Mouse (Mus musculus) limb, embryonic 10.5 days (tissue): Measurements from ENCODE around the gene Clec3b. TPM values are rescaled to one million over a fixed set of nuclear protein-coding genes. Genes with fewer than 3 reads are reported as not detected.
A peak's percentile ranks its signal among the peaks of the same experiment; 100 is the strongest.

Experiments
- DNase-seq: peaks from one replicate; pipeline ENCODE4 v3.0.0-alpha.2; 2017; ENCODE audit warnings: low spot score
- H3K27ac ChIP-seq: fragments of 300-500 bp; sonication (generic); 2 replicates; pipeline ENCODE4 v1.5.1; 2016; ENCODE audit warnings: mild to moderate bottlenecking
- H3K27me3 ChIP-seq: fragments of 300-500 bp; sonication (generic); 2 replicates; pipeline ENCODE4 v1.6.1; 2016; ENCODE audit warnings: low read depth, mild to moderate bottlenecking; ENCODE audit not compliant: poor library complexity, severe bottlenecking
- H3K36me3 ChIP-seq: fragments of 300-500 bp; sonication (generic); 2 replicates; pipeline ENCODE4 v1.6.1; 2016; ENCODE audit warnings: mild to moderate bottlenecking, moderate library complexity
- H3K4me1 ChIP-seq: fragments of 300-500 bp; sonication (generic); 2 replicates; pipeline ENCODE4 v1.6.1; 2016
- H3K4me3 ChIP-seq: fragments of 300-500 bp; sonication (generic); 2 replicates; pipeline ENCODE4 v1.5.1; 2016; ENCODE audit warnings: mild to moderate bottlenecking, moderate library complexity
- H3K9me3 ChIP-seq: fragments of 300-500 bp; sonication (generic); replicated peaks from 2 replicates; pipeline ENCODE4 v1.6.1; 2016; ENCODE audit warnings: mild to moderate bottlenecking
- WGBS: fragments of 180-500 bp; shearing (Covaris S2); methylation state at CpG from one replicate; pipeline ENCODE4 v1.1.7; 2016; 5-methylcytosine and 5-hydroxymethylcytosine counted together
- polyA plus RNA-seq: library from polyadenylated mRNA; unstranded; fragments of >200 nt; fragmentation: Nextera tagmentation; extraction: Ambion mirVana; gene quantifications from 2 replicates; pipeline ENCODE4 v1.2.1, GENCODE M21; 2016

Clec3b gene
- polyA plus RNA-seq, 1 experiment from 2014 or later = not detected

- no peak overlapping the region for H3K27ac ChIP-seq
- no peaks in the 10 kb centered on the region for H3K36me3 ChIP-seq
These were observed 8.6 kb downstream of the Clec3b start for GRCm38 (mm10) chr9:123159330-123159729.

GRCm38 (mm10) chr9:123161792-123162191 lies 11.0 kb downstream of the Clec3b start:
- Histone ChIP-seq H3K4me1 (0 out of 2 replicates have a peak, but pooled peaks cover 11% of the 10 kb centered on the region), H3K4me3 (no peak overlapping the region), H3K9me3 (no peaks in the 10 kb centered on the region), H3K36me3 (no peaks in the 10 kb centered on the region), H3K27ac (no peak overlapping the region), H3K27me3 (peaks cover 3% of the 10 kb centered on the region)
- DNase-seq = no peak
- WGBS = 83% methylated on average over 2 of the region's 2 CpGs

More at GRCm38 (mm10) chr9:123159330-123159729, 8.6 kb downstream of the Clec3b start:
- 65% methylated on average over 7 of the region's 7 CpGs for WGBS
- Histone ChIP-seq H3K4me1 (0 out of 2 replicates have a peak, but pooled peaks cover 11% of the 10 kb centered on the region), H3K27me3 (peaks cover 13% of the 10 kb centered on the region), H3K4me3 (no peak overlapping the region), H3K9me3 (no peaks in the 10 kb centered on the region)
- peak; percentile 57 for DNase-seq

- WGBS = 88% methylated on average over 4 of the region's 4 CpGs
- no peaks in the 10 kb centered on the region for H3K36me3 ChIP-seq
- H3K9me3 ChIP-seq = no peaks in the 10 kb centered on the region
- no peak overlapping the region for H3K27ac ChIP-seq
- no peak for DNase-seq
- H3K4me1 ChIP-seq = 0 out of 2 replicates have a peak, but pooled peaks cover 7% of the 10 kb centered on the region
- no peaks in the 10 kb centered on the region for H3K27me3 ChIP-seq
- H3K4me3 ChIP-seq = no peak overlapping the region
These were observed 12.4 kb downstream of the Clec3b start for GRCm38 (mm10) chr9:123162985-123163694.

- Histone ChIP-seq H3K4me3 (no peak overlapping the region), H3K9me3 (no peaks in the 10 kb centered on the region), H3K27ac (no peak overlapping the region), H3K27me3 (no peaks in the 10 kb centered on the region), H3K36me3 (no peaks in the 10 kb centered on the region), H3K4me1 (0 out of 2 replicates have a peak, but pooled peaks cover 7% of the 10 kb centered on the region)
- no peak for DNase-seq
- 90% methylated on average over 3 of the region's 3 CpGs for WGBS
These were observed 15.2 kb downstream of the Clec3b start for GRCm38 (mm10) chr9:123165781-123166443.

GRCm38 (mm10) chr9:123173760-123174159 lies 23.0 kb downstream of the Clec3b start:
- Histone ChIP-seq H3K27me3 (no peaks in the 10 kb centered on the region), H3K9me3 (no peaks in the 10 kb centered on the region), H3K4me3 (no peak overlapping the region), H3K36me3 (no peaks in the 10 kb centered on the region), H3K4me1 (peaks cover 7% of the 10 kb centered on the region; the same call in 1 of the 2 replicates), H3K27ac (no peak overlapping the region)
- no peak for DNase-seq
- WGBS = 93% methylated on average over 6 of the region's 6 CpGs

GRCm38 (mm10) chr9:123174356-123174755 lies 23.6 kb downstream of the Clec3b start:
- H3K27ac ChIP-seq = no peak overlapping the region
- H3K9me3 ChIP-seq = no peaks in the 10 kb centered on the region
- no peak overlapping the region for H3K4me3 ChIP-seq
- no peaks in the 10 kb centered on the region for H3K36me3 ChIP-seq
- H3K4me1 ChIP-seq = peaks cover 7% of the 10 kb centered on the region; the same call in 1 of the 2 replicates
- no peak for DNase-seq
- WGBS = 75% methylated on average over 4 of the region's 4 CpGs
- H3K27me3 ChIP-seq = no peaks in the 10 kb centered on the region

- Histone ChIP-seq H3K27ac (no peak overlapping the region), H3K4me3 (no peak overlapping the region), H3K4me1 (peaks cover 7% of the 10 kb centered on the region; the same call in 1 of the 2 replicates), H3K9me3 (no peaks in the 10 kb centered on the region), H3K27me3 (no peaks in the 10 kb centered on the region), H3K36me3 (no peaks in the 10 kb centered on the region)
- 91% methylated on average over 9 of the region's 9 CpGs for WGBS
- DNase-seq = no peak
These were observed 26.8 kb downstream of the Clec3b start for GRCm38 (mm10) chr9:123177380-123178048.

GRCm38 (mm10) chr9:123180003-123180402 lies 29.3 kb downstream of the Clec3b start:
- Histone ChIP-seq H3K4me1 (peaks cover 2% of the 10 kb centered on the region; the same call in 1 of the 2 replicates), H3K9me3 (no peaks in the 10 kb centered on the region), H3K4me3 (no peak overlapping the region), H3K27ac (no peak overlapping the region), H3K27me3 (no peaks in the 10 kb centered on the region), H3K36me3 (no peaks in the 10 kb centered on the region)
- DNase-seq = no peak
- 95% methylated on average over 6 of the region's 6 CpGs for WGBS

GRCm38 (mm10) chr9:123183226-123183625 lies 32.5 kb downstream of the Clec3b start:
- H3K27me3 ChIP-seq = no peaks in the 10 kb centered on the region
- 81% methylated on average over 8 of the region's 8 CpGs for WGBS
- no peak for DNase-seq
- H3K4me3 ChIP-seq = no peak overlapping the region
- no peak overlapping the region for H3K27ac ChIP-seq
- H3K9me3 ChIP-seq = no peaks in the 10 kb centered on the region
- H3K4me1 ChIP-seq = no peaks in the 10 kb centered on the region
- H3K36me3 ChIP-seq = no peaks in the 10 kb centered on the region

GRCm38 (mm10) chr9:123185546-123185945 lies 34.8 kb downstream of the Clec3b start:
- WGBS = 58% methylated on average over 2 of the region's 2 CpGs
- Histone ChIP-seq H3K36me3 (no peaks in the 10 kb centered on the region), H3K27me3 (no peaks in the 10 kb centered on the region), H3K27ac (no peak overlapping the region), H3K4me1 (no peaks in the 10 kb centered on the region), H3K9me3 (no peaks in the 10 kb centered on the region), H3K4me3 (no peak overlapping the region)
- DNase-seq = no peak

- Histone ChIP-seq H3K4me3 (no peak overlapping the region), H3K36me3 (no peaks in the 10 kb centered on the region), H3K4me1 (no peaks in the 10 kb centered on the region), H3K9me3 (no peaks in the 10 kb centered on the region), H3K27ac (no peak overlapping the region), H3K27me3 (no peaks in the 10 kb centered on the region)
- 94% methylated on average over 5 of the region's 5 CpGs for WGBS
- no peak for DNase-seq
These were observed 35.4 kb downstream of the Clec3b start for GRCm38 (mm10) chr9:123186151-123186550.

- WGBS = 100% methylated on average over 5 of the region's 5 CpGs
- Histone ChIP-seq H3K27ac (no peak overlapping the region), H3K36me3 (no peaks in the 10 kb centered on the region), H3K4me1 (no peaks in the 10 kb centered on the region), H3K4me3 (no peak overlapping the region), H3K27me3 (no peaks in the 10 kb centered on the region), H3K9me3 (no peaks in the 10 kb centered on the region)
- DNase-seq = no peak
These were observed 36.8 kb downstream of the Clec3b start for GRCm38 (mm10) chr9:123187589-123187988.

- 86% methylated on average over 2 of the region's 2 CpGs for WGBS
- Histone ChIP-seq H3K4me3 (no peak overlapping the region), H3K36me3 (no peaks in the 10 kb centered on the region), H3K4me1 (no peaks in the 10 kb centered on the region), H3K9me3 (no peaks in the 10 kb centered on the region), H3K27ac (no peak overlapping the region), H3K27me3 (no peaks in the 10 kb centered on the region)
- DNase-seq = no peak
These were observed 37.5 kb downstream of the Clec3b start for GRCm38 (mm10) chr9:123188271-123188670.
